Mouse (Mus musculus) midbrain, embryonic 15.5 days (tissue): ENCODE results near the gene As3mt. TPM values are rescaled to one million over a fixed set of nuclear protein-coding genes. Genes with fewer than 3 reads are reported as not detected.
A peak's percentile ranks its signal among the peaks of the same experiment; 100 is the strongest.

ENCODE experiments used
- ATAC-seq: fragments of 200-750 bp; cut with Nextera tagmentation; replicated peaks from 2 replicates; pipeline ENCODE4 v1.8.0; 2017; ENCODE audit warnings: moderate TSS enrichment
- H3K27ac ChIP-seq: fragments of 300-500 bp; sonication (generic); 2 replicates; pipeline ENCODE4 v1.5.1; 2015; ENCODE audit warnings: mild to moderate bottlenecking, inconsistent platforms
- H3K27me3 ChIP-seq: fragments of 300-500 bp; sonication (generic); replicated peaks from 2 replicates; pipeline ENCODE4 v1.6.1; 2015; ENCODE audit warnings: inconsistent platforms
- H3K36me3 ChIP-seq: fragments of 300-500 bp; sonication (generic); replicated peaks from 2 replicates; pipeline ENCODE4 v1.6.1; 2015; ENCODE audit warnings: inconsistent platforms
- H3K4me1 ChIP-seq: fragments of 300-500 bp; sonication (generic); 2 replicates; pipeline ENCODE4 v1.6.1; 2015; ENCODE audit warnings: inconsistent platforms
- H3K4me2 ChIP-seq: fragments of 300-500 bp; sonication (generic); 2 replicates; pipeline ENCODE4 v1.6.1; 2015; ENCODE audit warnings: inconsistent platforms, mild to moderate bottlenecking, moderate library complexity
- H3K4me3 ChIP-seq: fragments of 300-500 bp; sonication (generic); 2 replicates; pipeline ENCODE4 v1.5.1; 2015; ENCODE audit warnings: mild to moderate bottlenecking, inconsistent platforms
- H3K9ac ChIP-seq: fragments of 300-500 bp; sonication (generic); 2 replicates; pipeline ENCODE4 v1.6.1; 2015; ENCODE audit warnings: mild to moderate bottlenecking, inconsistent platforms
- H3K9me3 ChIP-seq: fragments of 300-500 bp; sonication (generic); 2 replicates; pipeline ENCODE4 v1.6.1; 2016; ENCODE audit warnings: inconsistent platforms
- whole genome bisulfite sequencing: fragments of 180-500 bp; shearing (Covaris S2); methylation state at CpG from one replicate; pipeline ENCODE4 v1.1.7; 2015; ENCODE audit warnings: mixed read lengths; 5-methylcytosine and 5-hydroxymethylcytosine counted together
- polyA plus RNA-seq: library from polyadenylated mRNA; unstranded; fragments of >200 nt; fragmentation: Nextera tagmentation; extraction: Ambion mirVana; gene quantifications from 2 replicates; pipeline ENCODE4 v1.2.1, GENCODE M21; 2015

As3mt gene
- polyA plus RNA-seq, 1 experiment from 2014 or later, result 33.9 TPM

DNA sequence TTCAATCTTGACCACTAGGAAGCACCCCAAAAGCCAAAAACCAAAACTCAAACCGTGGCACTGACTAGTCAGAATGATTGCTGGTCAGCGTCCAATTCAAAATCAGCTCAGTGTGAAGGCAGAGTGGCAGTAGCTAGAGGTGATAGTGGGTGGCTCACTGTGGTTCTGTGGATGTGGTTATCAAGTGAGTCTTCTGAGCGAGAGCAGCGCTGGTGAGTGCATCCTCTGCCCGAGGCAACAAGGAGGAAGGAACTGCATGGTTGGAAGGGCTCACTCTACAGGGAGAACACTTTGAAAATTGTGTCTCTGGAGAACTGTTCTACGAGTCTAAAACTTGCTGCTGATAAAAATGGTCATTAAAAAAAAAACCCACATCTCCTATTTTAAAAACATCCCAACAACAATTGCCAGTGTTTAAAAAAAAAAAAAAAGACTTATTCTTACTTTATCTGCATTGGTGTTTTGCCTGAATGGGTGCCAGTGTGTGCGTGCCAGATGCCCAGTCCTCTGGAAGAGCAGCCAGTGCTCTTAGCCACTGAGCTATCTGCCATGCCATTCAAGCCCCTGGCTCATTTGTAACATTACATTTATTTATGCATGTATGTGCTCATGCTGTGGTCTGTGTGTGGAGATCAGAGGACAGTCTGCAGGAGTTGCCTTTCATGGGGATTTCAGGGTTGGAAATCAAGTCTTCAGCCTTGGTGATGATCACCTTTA is 1.3 kb upstream of the As3mt start:
- H3K4me2 ChIP-seq, result no peak overlapping the region

GRCm38 (mm10) chr19:46706540-46707295 is 540 bp upstream of the As3mt start:
- no peak for ATAC-seq
- Histone ChIP-seq H3K27me3 (no peaks in the 10 kb centered on the region), H3K4me1 (peaks cover 3% of the 10 kb centered on the region; the same call in 1 of the 2 replicates), H3K36me3 (no peaks in the 10 kb centered on the region), H3K4me3 (peak overlapping the region; percentile 40), H3K4me2 (peak overlapping the region; percentile 47), H3K27ac (no peak overlapping the region), H3K9me3 (no peaks in the 10 kb centered on the region), H3K9ac (no peak overlapping the region)
- 78% methylated on average over 9 of the region's 9 CpGs for WGBS

More for the DNA sequence above, 1.3 kb upstream of the As3mt start:
- H3K9ac ChIP-seq, result no peak overlapping the region
- peaks cover 5% of the 10 kb centered on the region; the same call in 1 of the 2 replicates for H3K36me3 ChIP-seq
- no peaks in the 10 kb centered on the region for H3K27me3 ChIP-seq
- WGBS, result 64% methylated on average over 7 of the region's 7 CpGs
- ATAC-seq, result no peak
- no peak overlapping the region for H3K27ac ChIP-seq
- peaks cover 3% of the 10 kb centered on the region; the same call in 1 of the 2 replicates for H3K4me1 ChIP-seq
- no peaks in the 10 kb centered on the region for H3K9me3 ChIP-seq
- no peak overlapping the region for H3K4me3 ChIP-seq

GRCm38 (mm10) chr19:46710614-46711013 is 3.4 kb downstream of the As3mt start:
- Histone ChIP-seq H3K9ac (no peak overlapping the region), H3K4me3 (no peak overlapping the region), H3K9me3 (no peaks in the 10 kb centered on the region), H3K27ac (no peak overlapping the region), H3K4me1 (peaks cover 3% of the 10 kb centered on the region; the same call in 1 of the 2 replicates), H3K36me3 (no peaks in the 10 kb centered on the region), H3K27me3 (no peaks in the 10 kb centered on the region), H3K4me2 (no peak overlapping the region)
- ATAC-seq, result no peak
- WGBS, result 93% methylated on average over 4 of the region's 4 CpGs

GRCm38 (mm10) chr19:46714234-46714633 is 7.0 kb downstream of the As3mt start:
- no peak for ATAC-seq
- WGBS, result 94% methylated on average over 8 of the region's 8 CpGs
- H3K9me3 ChIP-seq, result no peaks in the 10 kb centered on the region

GRCm38 (mm10) chr19:46715016-46715415 is 7.8 kb downstream of the As3mt start:
- H3K36me3 ChIP-seq, result no peaks in the 10 kb centered on the region; the same call in 1 of the 2 replicates
- H3K4me3 ChIP-seq, result no peak overlapping the region
- H3K27me3 ChIP-seq, result no peaks in the 10 kb centered on the region
- WGBS, result 93% methylated on average over 8 of the region's 8 CpGs
- H3K4me2 ChIP-seq, result no peak overlapping the region
- no peaks in the 10 kb centered on the region for H3K4me1 ChIP-seq
- H3K9ac ChIP-seq, result no peak overlapping the region
- no peaks in the 10 kb centered on the region for H3K9me3 ChIP-seq
- no peak for ATAC-seq
- no peak overlapping the region for H3K27ac ChIP-seq

More at GRCm38 (mm10) chr19:46714234-46714633, 7.0 kb downstream of the As3mt start:
- Histone ChIP-seq H3K4me3 (no peak overlapping the region), H3K27ac (no peak overlapping the region), H3K4me2 (no peak overlapping the region), H3K27me3 (no peaks in the 10 kb centered on the region), H3K9ac (no peak overlapping the region), H3K36me3 (no peaks in the 10 kb centered on the region; the same call in 1 of the 2 replicates), H3K4me1 (no peaks in the 10 kb centered on the region)

DNA sequence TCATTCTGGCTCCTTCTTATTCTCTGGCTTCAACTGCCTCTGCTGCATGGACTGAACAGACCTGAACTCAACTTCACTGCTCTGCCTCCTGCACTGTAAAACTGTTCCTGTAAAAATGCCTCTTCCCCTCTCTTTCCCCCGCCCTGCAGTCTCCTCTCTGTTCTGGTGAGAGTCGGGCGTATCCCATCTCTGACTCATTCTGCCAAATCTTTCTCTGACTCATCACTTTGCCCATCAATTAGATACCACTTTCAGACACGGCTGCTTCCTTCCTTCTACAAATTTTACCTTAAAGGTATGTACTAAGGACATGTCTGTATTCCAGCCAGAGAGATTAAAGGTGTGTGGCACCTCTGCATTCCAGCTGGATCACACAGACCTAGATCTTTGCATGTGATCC is 10.9 kb downstream of the As3mt start:
- no peaks in the 10 kb centered on the region for H3K27me3 ChIP-seq
- no peak overlapping the region for H3K27ac ChIP-seq
- 92% methylated on average over 4 of the region's 4 CpGs for WGBS
- no peaks in the 10 kb centered on the region for H3K4me1 ChIP-seq
- no peaks in the 10 kb centered on the region; the same call in 1 of the 2 replicates for H3K36me3 ChIP-seq
- no peak overlapping the region for H3K4me3 ChIP-seq
- H3K9me3 ChIP-seq, result no peaks in the 10 kb centered on the region
- ATAC-seq, result no peak
- H3K4me2 ChIP-seq, result no peak overlapping the region
- no peak overlapping the region for H3K9ac ChIP-seq

- no peaks in the 10 kb centered on the region for H3K9me3 ChIP-seq
- no peak overlapping the region for H3K27ac ChIP-seq
- no peak overlapping the region for H3K4me2 ChIP-seq
- no peaks in the 10 kb centered on the region for H3K27me3 ChIP-seq
- ATAC-seq, result no peak
- peaks cover 4% of the 10 kb centered on the region; the same call in 1 of the 2 replicates for H3K4me1 ChIP-seq
- no peaks in the 10 kb centered on the region for H3K36me3 ChIP-seq
- 65% methylated on average over 11 of the region's 11 CpGs for WGBS
- no peak overlapping the region for H3K4me3 ChIP-seq
- no peak overlapping the region for H3K9ac ChIP-seq
Measured at GRCm38 (mm10) chr19:46724411-46724810, 17.2 kb downstream of the As3mt start.

DNA sequence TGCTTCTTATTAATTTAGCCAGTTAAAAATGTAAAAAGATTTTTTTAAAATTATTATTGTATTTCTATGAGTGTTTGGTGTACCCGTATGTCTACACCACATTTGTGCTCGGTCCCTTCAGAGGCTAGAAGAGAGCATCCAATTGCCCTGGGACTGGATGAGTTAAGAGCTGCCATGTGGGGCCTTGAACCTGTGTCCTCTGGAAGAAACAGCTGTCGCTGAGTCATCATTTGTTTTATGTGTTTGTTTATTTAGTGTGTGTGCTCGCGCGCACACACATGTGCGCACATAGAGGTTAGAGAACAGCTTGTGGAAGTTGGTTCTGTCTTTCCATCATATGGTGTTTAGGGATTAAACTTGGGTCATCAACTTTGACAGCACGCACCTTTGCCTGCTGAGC is 18.9 kb downstream of the As3mt start:
- Histone ChIP-seq H3K9ac (no peak overlapping the region), H3K4me1 (peaks cover 4% of the 10 kb centered on the region; the same call in 1 of the 2 replicates), H3K27me3 (no peaks in the 10 kb centered on the region), H3K9me3 (no peaks in the 10 kb centered on the region), H3K36me3 (no peaks in the 10 kb centered on the region), H3K4me3 (no peak overlapping the region), H3K4me2 (no peak overlapping the region), H3K27ac (no peak overlapping the region)
- ATAC-seq, result no peak
- 98% methylated on average over 8 of the region's 8 CpGs for WGBS

GRCm38 (mm10) chr19:46727140-46727736 is 20.0 kb downstream of the As3mt start:
- Histone ChIP-seq H3K4me2 (no peak overlapping the region), H3K4me3 (no peak overlapping the region), H3K27me3 (no peaks in the 10 kb centered on the region), H3K9me3 (no peaks in the 10 kb centered on the region), H3K9ac (no peak overlapping the region), H3K27ac (no peak overlapping the region), H3K36me3 (no peaks in the 10 kb centered on the region), H3K4me1 (peaks cover 4% of the 10 kb centered on the region; the same call in 1 of the 2 replicates)
- no peak for ATAC-seq
- WGBS, result 44% methylated on average over 8 of the region's 8 CpGs

DNA sequence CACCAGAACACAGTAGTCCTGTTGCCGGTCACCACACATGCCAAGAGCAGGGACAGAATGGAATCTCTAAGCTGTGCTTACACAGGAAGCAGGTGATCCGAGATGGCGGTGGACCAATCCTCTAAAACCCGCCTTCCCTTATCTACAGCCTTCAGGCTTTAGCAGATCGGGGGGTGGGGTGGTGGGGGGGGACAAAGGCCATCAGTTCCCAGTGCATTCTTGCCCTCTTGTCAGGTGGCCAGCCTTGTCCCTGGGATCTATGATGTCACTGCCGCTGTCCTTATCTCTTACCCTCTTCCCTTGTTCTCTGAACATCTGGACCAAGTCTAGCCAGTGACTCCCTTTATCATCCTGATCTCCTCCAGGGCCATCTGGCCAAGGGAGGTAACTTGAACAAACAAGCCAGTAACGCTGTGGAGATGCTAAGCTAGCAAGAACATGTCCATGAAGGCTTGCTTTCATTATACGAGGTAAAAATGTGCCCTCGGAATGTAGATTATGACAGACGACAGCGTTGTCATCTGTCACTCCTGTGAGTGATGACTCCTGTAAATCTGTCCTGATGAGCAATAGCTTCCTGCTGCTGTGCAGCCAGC is 20.8 kb downstream of the As3mt start:
- Histone ChIP-seq H3K9ac (no peak overlapping the region), H3K4me3 (no peak overlapping the region), H3K27me3 (no peaks in the 10 kb centered on the region), H3K9me3 (no peaks in the 10 kb centered on the region), H3K27ac (no peak overlapping the region), H3K4me2 (no peak overlapping the region), H3K36me3 (no peaks in the 10 kb centered on the region), H3K4me1 (peaks cover 4% of the 10 kb centered on the region; the same call in 1 of the 2 replicates)
- no peak for ATAC-seq
- WGBS, result 79% methylated on average over 11 of the region's 11 CpGs

- no peak overlapping the region for H3K4me2 ChIP-seq
- H3K4me3 ChIP-seq, result no peak overlapping the region
- no peaks in the 10 kb centered on the region for H3K9me3 ChIP-seq
- H3K9ac ChIP-seq, result no peak overlapping the region
- WGBS, result 83% methylated on average over 3 of the region's 3 CpGs
- H3K4me1 ChIP-seq, result peaks cover 4% of the 10 kb centered on the region; the same call in 1 of the 2 replicates
- H3K27ac ChIP-seq, result no peak overlapping the region
- no peaks in the 10 kb centered on the region for H3K27me3 ChIP-seq
- no peaks in the 10 kb centered on the region for H3K36me3 ChIP-seq
- no peak for ATAC-seq
Measured at GRCm38 (mm10) chr19:46728909-46729308, 21.7 kb downstream of the As3mt start.

GRCm38 (mm10) chr19:46731351-46731750 is 24.1 kb downstream of the As3mt start:
- 83% methylated on average over 10 of the region's 10 CpGs for WGBS

More at GRCm38 (mm10) chr19:46731351-46731750, 24.1 kb downstream of the As3mt start:
- no peak for ATAC-seq
- no peak overlapping the region for H3K4me2 ChIP-seq
- H3K36me3 ChIP-seq, result no peaks in the 10 kb centered on the region
- no peaks in the 10 kb centered on the region for H3K9me3 ChIP-seq
- no peak overlapping the region for H3K4me3 ChIP-seq
- no peak overlapping the region for H3K27ac ChIP-seq
- H3K9ac ChIP-seq, result no peak overlapping the region
- H3K4me1 ChIP-seq, result peaks cover 4% of the 10 kb centered on the region; the same call in 1 of the 2 replicates
- no peaks in the 10 kb centered on the region for H3K27me3 ChIP-seq
